Mouse (Mus musculus): ENCODE results near the gene Plekha6. TPM values are rescaled to one million over a fixed set of nuclear protein-coding genes. Genes with fewer than 3 reads are reported as not detected.

The Plekha6 gene
- polyA plus RNA-seq, 1 experiment from 2014 or later: 28.5 TPM

DNA sequence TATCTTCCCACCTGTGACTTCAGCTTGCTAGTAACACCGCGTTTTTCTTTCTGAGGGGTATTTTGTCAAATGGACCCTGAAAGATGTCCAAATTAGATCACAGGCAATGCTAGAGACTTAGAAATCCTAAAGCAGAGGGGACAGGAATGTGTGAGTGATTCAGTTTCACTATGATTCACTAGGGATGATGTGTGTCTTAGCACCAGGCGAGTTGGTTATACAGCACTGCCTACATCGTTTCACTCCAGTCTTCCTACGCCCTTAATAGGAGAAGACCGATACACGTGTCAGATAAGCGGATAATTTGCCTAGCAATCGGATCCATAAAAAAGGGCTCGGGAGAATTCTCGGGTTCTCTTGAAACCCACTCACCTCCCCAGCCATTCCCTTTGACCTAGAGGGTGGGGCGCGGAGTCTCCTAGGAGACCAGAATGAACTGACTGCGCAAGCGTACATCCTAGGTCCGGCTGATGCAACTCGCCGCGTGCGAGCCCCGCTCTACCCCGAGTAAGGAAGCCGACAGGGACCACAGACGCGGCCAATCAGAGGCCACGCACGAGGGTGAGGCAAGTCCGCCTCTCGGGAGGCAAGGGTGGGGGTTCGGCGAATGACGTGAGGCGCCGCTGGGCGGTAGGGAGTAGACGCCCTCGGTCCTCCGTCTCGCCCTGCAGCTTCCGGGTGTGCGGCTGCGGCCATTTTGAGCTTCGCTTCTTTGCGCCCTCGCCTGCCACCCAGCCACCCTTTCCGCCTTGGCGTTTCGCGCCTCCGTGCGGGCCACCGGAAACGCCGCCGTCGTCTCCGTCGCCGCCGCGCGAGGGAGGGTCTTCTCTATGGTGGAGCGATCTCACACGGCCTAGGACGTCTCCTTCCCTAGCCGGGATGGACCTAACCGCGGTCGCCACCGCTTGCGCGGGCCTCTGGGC is 33.1 kb upstream of the Plekha6 start, which contains the start of gene Ppp1r15b:
TSS of gene Ppp1r15b (plus strand) at position 506 of the 923 bp plus-strand sequence.
- H3K4me3 ChIP-seq (replicated peaks): peak within 1 kb of the TSS; percentile 71
- H3K27ac ChIP-seq: peak within 1 kb of the TSS; percentile 95
- peak within 1 kb of the TSS; percentile 100 for H3K4me2 ChIP-seq (replicated peaks)
- peak within 1 kb of the TSS; percentile 89 for H3K9ac ChIP-seq (replicated peaks)
- 1% methylated on average over 72 of the region's 72 CpGs for WGBS
- H3K9me3 ChIP-seq: no peaks in the 10 kb centered on the region
- peaks cover 51% of the 10 kb centered on the region for H3K4me1 ChIP-seq (replicated peaks)
- peaks cover 3% of the 10 kb centered on the region; the same call in 1 of the 2 replicates for H3K36me3 ChIP-seq
- no peaks in the 10 kb centered on the region for H3K27me3 ChIP-seq
- ATAC-seq: peak; percentile 99

DNA sequence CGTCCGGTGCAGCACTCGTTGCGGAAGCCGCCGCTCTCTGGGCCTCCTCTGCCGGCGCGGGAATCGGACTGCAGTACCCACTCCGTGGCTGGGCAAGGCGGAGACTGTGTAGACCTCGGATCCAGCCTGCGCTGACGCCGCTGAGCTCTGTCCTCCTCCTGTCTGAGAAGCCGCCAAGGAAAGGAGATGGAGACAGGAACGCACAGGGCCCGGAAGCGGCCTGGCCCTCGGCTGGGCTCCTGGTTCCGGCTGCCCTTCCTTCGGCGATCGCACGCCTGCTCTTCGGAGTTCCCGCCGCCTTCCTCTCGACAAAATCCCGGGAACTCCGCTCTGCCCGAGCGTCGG is 32.5 kb upstream of the Plekha6 start:
- H3K9ac ChIP-seq (replicated peaks): peak overlapping the region; percentile 89

DNA sequence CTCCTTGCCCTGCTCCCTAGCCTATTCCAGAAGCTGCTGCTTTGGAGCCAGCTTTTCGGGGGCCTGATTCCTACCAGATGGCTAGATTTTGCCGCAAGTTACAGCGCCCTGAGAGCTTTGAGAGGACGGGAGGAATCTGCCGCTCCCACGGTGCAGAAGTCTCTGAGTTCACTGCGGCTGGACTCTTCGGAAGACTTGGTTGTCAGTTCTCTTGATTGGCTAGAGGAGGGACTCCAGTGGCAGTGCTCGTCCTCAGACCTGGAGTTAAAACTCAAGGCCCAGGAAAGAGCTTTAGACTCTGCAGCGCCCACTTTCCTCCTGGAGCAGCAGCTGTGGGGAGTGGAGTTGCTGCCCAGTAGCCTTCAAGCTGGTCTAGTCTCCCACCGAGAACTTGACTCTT is 32.1 kb upstream of the Plekha6 start:
- H3K36me3 ChIP-seq: peaks cover 11% of the 10 kb centered on the region
- H3K27ac ChIP-seq: peak overlapping the region; percentile 95
- no peaks in the 10 kb centered on the region for H3K27me3 ChIP-seq
- peak overlapping the region; percentile 100 for H3K4me2 ChIP-seq (replicated peaks)
- under 1% methylated on average over 11 of the region's 11 CpGs for WGBS
- peak overlapping the region; percentile 89 for H3K9ac ChIP-seq (replicated peaks)
- peaks cover 60% of the 10 kb centered on the region for H3K4me1 ChIP-seq (replicated peaks)
- H3K9me3 ChIP-seq: no peaks in the 10 kb centered on the region
- no peak for ATAC-seq
- H3K4me3 ChIP-seq (replicated peaks): peak overlapping the region; percentile 71

More for the DNA sequence above, 32.5 kb upstream of the Plekha6 start:
- Histone ChIP-seq H3K36me3 (peaks cover 7% of the 10 kb centered on the region), H3K27ac (peak overlapping the region; percentile 95), H3K4me2 (replicated peaks) (peak overlapping the region; percentile 100), H3K9me3 (no peaks in the 10 kb centered on the region), H3K4me3 (replicated peaks) (peak overlapping the region; percentile 71), H3K4me1 (replicated peaks) (peaks cover 58% of the 10 kb centered on the region), H3K27me3 (no peaks in the 10 kb centered on the region)
- no peak for ATAC-seq
- WGBS: under 1% methylated on average over 31 of the region's 35 CpGs

DNA sequence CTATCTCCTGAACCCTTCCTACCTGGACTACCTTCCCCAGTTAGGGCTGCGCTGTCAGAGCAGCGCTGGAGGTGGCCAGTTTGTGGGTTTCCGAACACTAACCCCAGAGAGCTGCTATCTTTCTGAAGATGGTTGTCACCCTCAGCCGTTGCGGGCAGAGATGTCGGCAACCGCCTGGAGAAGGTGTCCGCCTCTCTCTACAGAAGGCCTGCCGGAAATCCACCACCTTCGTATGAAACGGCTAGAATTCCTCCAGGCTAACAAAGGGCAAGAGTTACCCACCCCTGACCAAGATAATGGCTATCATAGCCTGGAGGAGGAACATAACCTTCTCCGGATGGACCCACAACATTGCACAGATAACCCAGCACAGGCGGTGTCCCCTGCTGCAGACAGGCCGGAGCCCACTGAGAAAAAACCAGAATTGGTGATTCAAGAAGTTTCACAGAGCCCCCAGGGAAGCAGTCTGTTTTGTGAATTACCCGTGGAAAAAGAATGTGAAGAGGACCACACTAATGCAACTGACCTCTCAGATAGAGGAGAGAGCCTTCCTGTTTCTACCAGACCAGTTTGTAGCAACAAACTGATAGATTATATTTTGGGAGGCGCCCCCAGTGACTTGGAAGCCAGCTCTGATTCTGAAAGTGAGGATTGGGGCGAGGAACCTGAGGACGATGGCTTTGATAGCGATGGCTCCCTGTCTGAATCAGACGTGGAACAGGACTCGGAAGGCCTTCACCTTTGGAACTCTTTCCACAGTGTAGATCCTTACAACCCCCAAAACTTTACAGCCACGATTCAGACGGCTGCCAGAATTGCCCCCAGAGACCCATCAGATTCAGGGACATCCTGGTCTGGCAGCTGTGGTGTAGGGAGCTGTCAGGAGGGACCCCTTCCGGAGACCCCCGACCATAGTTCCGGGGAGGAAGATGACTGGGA is 31.4 kb upstream of the Plekha6 start:
- WGBS: 15% methylated on average over 26 of the region's 26 CpGs
- ATAC-seq: no peak
- peak overlapping the region; percentile 71 for H3K4me3 ChIP-seq (replicated peaks)
- H3K36me3 ChIP-seq: peaks cover 17% of the 10 kb centered on the region
- H3K4me1 ChIP-seq (replicated peaks): peaks cover 60% of the 10 kb centered on the region
- peak overlapping the region; percentile 100 for H3K4me2 ChIP-seq (replicated peaks)
- no peaks in the 10 kb centered on the region for H3K27me3 ChIP-seq
- peak overlapping the region; percentile 89 for H3K9ac ChIP-seq (replicated peaks)
- no peaks in the 10 kb centered on the region for H3K9me3 ChIP-seq
- H3K27ac ChIP-seq: no peak overlapping the region

DNA sequence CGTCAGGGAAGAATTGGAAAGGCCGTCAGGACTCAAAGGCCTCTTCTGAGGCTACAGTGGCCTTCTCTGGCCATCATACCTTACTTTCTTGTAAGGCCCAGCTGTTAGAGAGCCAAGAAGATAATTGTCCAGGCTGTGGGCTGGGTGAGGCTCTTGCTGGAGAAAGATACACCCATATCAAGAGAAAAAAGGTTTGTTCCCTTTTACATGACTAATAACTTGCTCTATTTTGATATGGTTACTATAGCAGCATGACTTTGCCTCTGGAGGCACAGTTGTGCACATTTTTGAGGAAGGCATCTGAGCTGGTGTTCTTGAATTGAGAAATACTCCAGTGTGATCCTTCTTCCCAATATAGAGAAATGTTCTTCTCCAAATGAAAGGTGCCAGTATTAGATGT is 30.6 kb upstream of the Plekha6 start:
- no peak for ATAC-seq
- WGBS: 23% methylated on average over 2 of the region's 2 CpGs
- H3K4me2 ChIP-seq (replicated peaks): peak overlapping the region; percentile 100
- H3K9me3 ChIP-seq: no peaks in the 10 kb centered on the region
- peaks cover 25% of the 10 kb centered on the region for H3K36me3 ChIP-seq
- H3K27me3 ChIP-seq: no peaks in the 10 kb centered on the region
- peaks cover 60% of the 10 kb centered on the region for H3K4me1 ChIP-seq (replicated peaks)
- no peak overlapping the region for H3K27ac ChIP-seq
- peak overlapping the region; percentile 71 for H3K4me3 ChIP-seq (replicated peaks)
- peak overlapping the region; percentile 89 for H3K9ac ChIP-seq (replicated peaks)

DNA sequence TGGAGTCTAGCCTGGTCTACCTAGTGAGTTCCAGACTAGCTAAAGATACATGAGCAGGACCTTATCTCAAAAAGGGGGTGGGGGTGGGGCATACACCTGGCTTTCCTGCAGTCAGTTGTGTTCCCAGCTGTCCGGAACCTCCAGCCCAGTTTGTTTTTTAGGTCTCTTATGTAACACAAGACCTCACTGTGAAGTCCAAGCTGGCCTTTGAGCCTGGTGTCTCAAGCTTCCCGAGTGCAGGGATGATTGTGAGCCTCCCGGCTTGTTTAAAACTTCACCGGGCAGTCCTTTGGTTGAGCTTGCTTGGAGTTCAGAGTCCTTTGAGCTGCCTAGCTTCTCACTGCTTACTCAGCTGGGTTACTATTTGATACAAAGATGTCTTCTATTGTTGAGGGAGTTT is 29.9 kb upstream of the Plekha6 start:
- no peak for ATAC-seq
- 29% methylated on average over 4 of the region's 4 CpGs for WGBS
- Histone ChIP-seq H3K4me2 (replicated peaks) (peak overlapping the region; percentile 100), H3K27me3 (no peaks in the 10 kb centered on the region), H3K9me3 (no peaks in the 10 kb centered on the region), H3K9ac (replicated peaks) (peak overlapping the region; percentile 89), H3K4me3 (replicated peaks) (peak overlapping the region; percentile 71), H3K36me3 (peaks cover 31% of the 10 kb centered on the region), H3K4me1 (replicated peaks) (peaks cover 60% of the 10 kb centered on the region), H3K27ac (no peak overlapping the region)

DNA sequence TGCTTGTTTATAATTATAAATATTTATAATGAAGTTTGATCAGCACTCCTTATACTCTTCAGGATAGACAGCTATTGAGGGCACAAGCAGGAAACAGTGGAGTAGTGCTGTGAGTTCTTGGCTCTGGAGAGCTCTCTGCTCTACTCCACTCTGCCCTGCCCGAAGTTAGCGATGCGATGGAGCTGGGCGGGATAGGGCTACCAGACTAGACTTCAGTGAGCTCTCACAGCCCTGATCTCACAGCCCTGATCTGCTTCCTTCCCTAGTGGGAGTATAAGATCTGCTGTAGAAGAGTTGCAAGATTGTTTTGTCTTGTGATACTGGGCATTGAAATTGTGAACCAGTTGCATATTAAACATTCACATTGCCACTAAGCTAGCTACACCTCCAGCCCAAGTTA is 29.1 kb upstream of the Plekha6 start:
- H3K4me2 ChIP-seq (replicated peaks): peak overlapping the region; percentile 100
- ATAC-seq: no peak
- no peak overlapping the region for H3K27ac ChIP-seq
- peak overlapping the region; percentile 60 for H3K9ac ChIP-seq (replicated peaks)
- H3K9me3 ChIP-seq: no peaks in the 10 kb centered on the region
- H3K4me3 ChIP-seq (replicated peaks): peak overlapping the region; percentile 71
- H3K36me3 ChIP-seq: peaks cover 37% of the 10 kb centered on the region
- WGBS: 47% methylated on average over 4 of the region's 4 CpGs
- peaks cover 55% of the 10 kb centered on the region for H3K4me1 ChIP-seq (replicated peaks)
- no peaks in the 10 kb centered on the region for H3K27me3 ChIP-seq

DNA sequence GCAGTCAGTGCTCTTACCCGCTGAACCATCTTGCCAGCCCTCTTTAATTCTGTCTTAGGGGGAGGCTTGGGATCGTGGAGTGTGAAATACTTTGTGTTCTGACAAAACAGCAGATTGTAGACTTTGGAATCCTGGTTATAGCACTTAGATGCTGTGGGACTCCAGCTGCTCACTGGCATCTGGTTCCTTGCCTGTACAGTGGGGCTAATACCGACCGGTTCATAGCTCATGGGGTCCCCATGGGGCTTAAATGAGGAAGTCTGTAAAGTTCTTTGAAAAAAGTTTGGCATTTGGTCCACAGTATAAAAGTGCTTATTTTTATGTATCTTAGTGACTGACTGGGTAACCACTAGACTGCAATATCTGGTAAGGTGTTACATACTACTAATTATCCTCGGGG is 28.2 kb upstream of the Plekha6 start:
- Histone ChIP-seq H3K36me3 (peaks cover 46% of the 10 kb centered on the region), H3K4me3 (replicated peaks) (peak overlapping the region; percentile 71), H3K27me3 (no peaks in the 10 kb centered on the region), H3K9me3 (no peaks in the 10 kb centered on the region), H3K9ac (replicated peaks) (peak overlapping the region; percentile 17), H3K4me1 (replicated peaks) (peaks cover 47% of the 10 kb centered on the region), H3K27ac (no peak overlapping the region), H3K4me2 (replicated peaks) (peak overlapping the region; percentile 100)
- WGBS: 64% methylated on average over 5 of the region's 5 CpGs
- no peak for ATAC-seq

DNA sequence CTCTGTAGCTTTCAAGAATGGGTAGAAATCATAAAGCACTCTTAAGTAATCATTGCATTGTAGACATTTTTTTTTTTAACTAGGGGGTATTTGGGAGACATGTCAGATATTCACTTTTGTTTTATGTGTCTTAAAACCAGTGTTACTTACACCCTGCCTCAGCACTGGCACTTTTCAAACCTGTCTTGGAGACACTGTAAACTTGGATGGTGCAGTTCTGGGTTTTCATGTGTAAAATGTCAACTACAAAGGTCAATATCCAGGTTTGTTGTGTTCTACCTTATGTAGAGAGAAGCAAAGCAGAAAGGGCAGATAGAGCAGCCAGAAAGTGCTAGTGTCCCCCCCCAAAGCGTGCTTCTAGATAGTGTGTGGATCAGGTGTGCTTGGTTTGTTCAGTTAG is 25.6 kb upstream of the Plekha6 start:
- H3K9ac ChIP-seq (replicated peaks): no peak overlapping the region
- no peak overlapping the region for H3K27ac ChIP-seq
- no peak overlapping the region for H3K4me2 ChIP-seq (replicated peaks)
- WGBS: 96% methylated on average over 1 of the region's 1 CpGs
- H3K36me3 ChIP-seq: peaks cover 58% of the 10 kb centered on the region
- no peak overlapping the region for H3K4me3 ChIP-seq (replicated peaks)
- peaks cover 34% of the 10 kb centered on the region for H3K4me1 ChIP-seq (replicated peaks)
- no peaks in the 10 kb centered on the region for H3K27me3 ChIP-seq
- ATAC-seq: no peak
- H3K9me3 ChIP-seq: no peaks in the 10 kb centered on the region

DNA sequence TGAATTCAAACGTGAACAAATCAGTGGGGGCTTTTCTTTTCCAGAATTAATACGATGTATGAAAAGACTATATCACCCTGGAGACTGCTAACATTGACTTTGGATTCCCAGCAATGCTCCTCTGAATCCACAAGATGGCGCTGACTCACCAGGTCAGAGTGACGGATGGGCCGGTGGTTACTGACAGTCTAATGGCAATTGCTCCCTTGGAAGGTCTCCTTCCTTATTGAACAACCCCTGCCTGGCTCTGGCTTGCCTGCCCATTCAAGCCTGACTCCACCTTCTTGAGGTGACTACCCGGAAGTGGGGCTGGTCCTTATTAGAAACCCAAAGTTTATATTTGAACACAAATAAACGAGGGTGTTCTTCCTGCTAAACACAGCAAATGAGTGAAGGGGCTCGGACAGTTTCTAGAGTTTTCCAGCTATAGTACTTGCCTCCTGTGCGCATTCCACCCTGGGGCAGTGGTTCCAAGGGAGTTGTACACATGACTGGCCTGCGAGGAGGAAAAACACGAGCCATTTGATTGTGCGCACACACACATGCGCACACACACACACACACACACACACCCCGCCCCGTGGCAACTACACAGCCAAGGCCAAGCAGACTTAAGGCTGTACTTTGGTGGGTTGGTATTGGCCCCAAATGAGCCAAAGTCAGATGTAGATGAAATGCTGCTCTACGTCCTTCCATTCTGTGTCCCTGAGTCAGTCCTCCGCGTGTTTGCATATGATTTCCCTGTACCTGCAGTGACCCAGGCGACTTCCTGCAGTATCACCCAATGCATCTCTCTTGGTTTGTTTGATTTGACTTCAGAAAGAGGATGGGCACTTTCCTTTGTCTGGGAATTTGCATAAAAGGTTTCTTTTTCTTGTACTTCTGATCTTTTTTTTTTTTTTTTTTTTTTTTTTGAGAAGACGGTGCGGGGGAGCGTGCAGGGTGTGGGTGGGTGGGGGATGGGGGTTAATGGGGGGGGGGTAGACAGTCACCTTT is 17.7 kb upstream of the Plekha6 start:
- H3K4me3 ChIP-seq (replicated peaks): no peak overlapping the region
- no peaks in the 10 kb centered on the region for H3K4me1 ChIP-seq (replicated peaks)
- H3K27me3 ChIP-seq: no peaks in the 10 kb centered on the region
- H3K27ac ChIP-seq: no peak overlapping the region
- no peak overlapping the region for H3K9ac ChIP-seq (replicated peaks)
- H3K4me2 ChIP-seq (replicated peaks): no peak overlapping the region
- peak; percentile 69 for ATAC-seq
- H3K9me3 ChIP-seq: peaks cover 7% of the 10 kb centered on the region; the same call in 1 of the 2 replicates
- peaks cover 7% of the 10 kb centered on the region for H3K36me3 ChIP-seq
- 62% methylated on average over 20 of the region's 22 CpGs for WGBS

DNA sequence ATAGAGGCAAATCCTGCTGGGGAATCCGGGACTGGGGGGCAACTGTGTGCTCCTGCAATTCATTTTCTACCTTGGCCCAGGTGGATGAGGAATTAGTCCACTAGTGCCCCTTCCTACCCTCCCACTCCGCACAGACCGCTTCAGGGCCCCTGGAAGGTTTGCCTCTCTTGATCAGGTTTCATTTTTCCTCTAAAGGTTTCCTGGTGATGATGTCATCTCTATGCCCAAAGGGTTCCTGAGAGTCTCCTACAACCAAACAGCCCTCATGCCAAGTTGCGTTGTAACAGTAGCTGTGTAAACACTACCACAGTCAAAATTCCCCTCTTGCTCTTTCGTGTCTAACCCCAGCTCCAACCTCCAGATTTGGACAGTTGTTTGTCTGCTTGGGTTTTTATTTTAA is 16.7 kb upstream of the Plekha6 start:
- Histone ChIP-seq H3K4me2 (replicated peaks) (no peak overlapping the region), H3K9ac (replicated peaks) (no peak overlapping the region), H3K4me3 (replicated peaks) (no peak overlapping the region), H3K4me1 (replicated peaks) (no peaks in the 10 kb centered on the region), H3K27me3 (no peaks in the 10 kb centered on the region), H3K27ac (no peak overlapping the region), H3K9me3 (peaks cover 7% of the 10 kb centered on the region; the same call in 1 of the 2 replicates), H3K36me3 (no peaks in the 10 kb centered on the region; the same call in 1 of the 2 replicates)
- WGBS: 82% methylated on average over 5 of the region's 5 CpGs
- no peak for ATAC-seq
